Mouse (Mus musculus) MEL-GATA-1-ER (cell line): Measurements from ENCODE around the gene Elk1.

Experiments used
- DNase-seq: peaks from one replicate; pipeline ENCODE4 v3.0.0-alpha.2; 2012; ENCODE audit warnings: low read depth; ENCODE audit errors: extremely low read depth

The Elk1 gene

DNA sequence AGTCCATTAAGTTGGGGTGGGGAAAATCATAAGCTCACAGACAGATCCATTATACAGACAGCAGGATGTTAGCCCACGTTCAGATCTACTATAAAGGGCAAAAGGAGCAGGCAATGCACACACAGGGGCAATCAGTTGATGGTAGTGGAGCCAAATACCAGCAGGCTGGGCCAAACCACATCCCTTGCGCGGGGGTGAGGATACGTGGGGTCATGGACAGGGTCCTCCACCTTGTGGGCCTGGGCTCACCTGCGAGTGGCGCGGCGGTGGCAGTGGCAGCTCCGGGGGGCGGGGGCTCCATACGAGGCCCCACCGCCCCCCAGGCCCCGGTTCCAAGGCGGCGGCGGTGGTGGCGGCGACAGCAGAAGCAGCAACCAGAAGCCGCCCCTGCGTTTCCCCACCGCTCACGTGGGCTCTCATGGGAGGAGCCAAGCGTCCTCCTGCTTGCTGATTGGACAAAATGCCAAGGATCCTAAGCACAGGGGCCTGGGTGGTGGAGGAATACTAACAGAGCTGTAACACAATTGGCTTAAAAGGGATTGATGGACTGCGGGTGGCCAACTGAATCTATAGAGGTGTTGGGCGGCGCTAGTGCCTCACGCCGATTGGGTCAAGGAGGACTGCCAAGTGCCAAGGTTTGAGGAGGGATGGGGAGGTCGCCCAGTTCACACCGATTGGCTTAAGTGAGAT is at the start of gene Elk1:
TSS of gene Elk1 (minus strand) at position 418 of the 690 bp plus-strand sequence.
- peak; percentile 98 for DNase-seq

DNA sequence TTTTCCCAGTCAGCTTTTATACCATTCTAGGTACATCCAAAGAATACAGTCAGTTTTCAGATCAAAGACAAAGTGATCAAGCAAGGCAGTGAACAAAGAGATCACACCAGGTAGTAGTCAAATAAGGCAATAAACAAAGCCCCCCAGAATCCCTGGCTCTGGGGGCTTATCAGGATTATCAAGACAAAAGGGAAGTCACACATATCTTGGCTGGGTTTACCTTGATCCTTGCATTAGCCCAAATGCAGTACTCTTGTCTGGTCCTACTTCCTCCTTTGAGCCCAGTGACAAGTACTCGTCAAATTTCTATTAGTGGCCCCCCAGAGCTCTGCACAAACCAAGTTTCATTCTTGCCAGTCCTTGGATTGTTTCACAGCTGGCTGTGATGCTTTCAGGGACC is 30.5 kb upstream of the Elk1 start:
- DNase-seq: peak; percentile 29

DNA sequence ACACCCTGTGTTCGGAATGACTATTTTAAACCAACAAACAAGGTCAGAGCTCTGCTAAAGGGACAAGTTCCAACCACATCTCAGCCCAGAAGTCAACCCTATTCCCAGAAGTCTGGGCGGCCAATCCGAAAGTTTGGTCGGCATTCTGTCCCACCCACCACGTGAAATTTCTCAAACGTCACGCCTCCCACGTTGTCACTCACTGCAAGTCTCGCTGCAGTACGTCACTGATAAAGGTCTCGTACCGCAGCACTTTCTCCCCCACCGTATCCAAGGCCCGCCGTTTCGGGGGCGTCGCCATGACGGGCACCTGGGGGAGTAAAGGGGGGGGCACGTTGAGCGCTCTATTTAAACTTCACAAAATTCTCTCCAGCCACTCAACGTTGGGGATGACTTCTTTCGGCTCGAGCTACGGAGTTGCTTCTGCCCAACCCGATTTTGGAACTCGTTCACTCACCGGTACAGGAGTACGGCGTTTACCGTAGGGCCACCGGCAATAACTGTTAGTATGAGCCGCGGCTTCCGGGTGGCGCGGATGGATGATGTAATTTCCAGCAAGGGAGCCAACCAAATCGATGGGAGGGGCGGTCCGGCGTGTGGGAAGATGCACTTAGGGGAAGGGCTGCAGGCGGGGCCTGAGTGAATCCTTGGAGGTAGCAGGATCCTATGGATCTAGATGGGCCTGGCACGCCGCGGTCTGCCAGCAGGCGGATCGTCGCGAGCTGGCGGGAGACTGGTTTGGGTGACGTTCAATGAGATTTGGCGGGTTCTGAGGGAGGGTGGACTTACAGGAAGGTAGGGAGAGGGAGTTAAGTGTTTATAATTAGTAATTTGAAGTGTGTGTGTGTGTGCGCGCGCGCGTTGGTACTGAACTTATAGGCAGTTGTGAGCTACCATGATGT is 11.3 kb upstream of the Elk1 start, which contains the start of gene Uxt:
TSS of gene Uxt (minus strand) at position 541 of the 902 bp plus-strand sequence.
- DNase-seq: peak; percentile 93

DNA sequence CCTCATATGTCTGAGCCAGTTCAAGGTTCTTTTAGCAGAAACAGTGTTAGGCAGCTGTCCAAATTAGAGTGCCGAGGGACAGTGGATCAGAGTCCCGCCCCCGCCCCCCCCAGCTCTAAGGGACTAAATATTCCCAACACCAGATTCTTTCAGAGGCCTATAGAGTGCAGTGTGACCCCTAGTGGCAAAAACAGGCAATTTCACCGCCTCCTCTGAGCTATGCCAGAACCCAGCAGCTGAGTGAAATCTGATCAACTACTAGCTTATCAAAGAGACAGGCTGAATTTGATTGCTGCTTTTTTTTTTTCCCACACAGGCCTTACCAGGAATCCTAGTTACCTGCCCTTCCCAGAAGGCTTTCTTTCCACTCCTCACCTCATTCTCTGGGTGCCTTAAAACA is 4.4 kb downstream of the Elk1 start:
- DNase-seq: peak; percentile 16

DNA sequence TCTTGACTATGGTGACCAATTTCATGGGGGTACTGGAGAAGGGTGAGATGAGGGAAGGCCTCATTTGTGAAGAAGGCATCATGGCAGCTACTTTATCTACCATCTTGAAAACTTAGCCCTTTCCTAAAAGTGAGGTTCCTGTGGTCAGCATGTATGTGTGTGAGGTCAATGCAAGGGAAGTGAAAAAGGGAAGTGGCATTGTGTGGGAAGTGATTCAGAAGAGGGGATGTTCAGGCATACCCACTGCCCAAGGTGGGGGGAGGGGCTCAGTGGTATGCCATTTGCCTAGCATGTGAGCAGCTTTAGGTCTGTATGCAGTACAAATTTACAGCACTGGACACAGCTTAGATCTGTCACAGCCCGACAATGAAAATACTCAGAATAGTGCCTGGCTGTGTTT is 18.4 kb downstream of the Elk1 start:
- DNase-seq: no peak

DNA sequence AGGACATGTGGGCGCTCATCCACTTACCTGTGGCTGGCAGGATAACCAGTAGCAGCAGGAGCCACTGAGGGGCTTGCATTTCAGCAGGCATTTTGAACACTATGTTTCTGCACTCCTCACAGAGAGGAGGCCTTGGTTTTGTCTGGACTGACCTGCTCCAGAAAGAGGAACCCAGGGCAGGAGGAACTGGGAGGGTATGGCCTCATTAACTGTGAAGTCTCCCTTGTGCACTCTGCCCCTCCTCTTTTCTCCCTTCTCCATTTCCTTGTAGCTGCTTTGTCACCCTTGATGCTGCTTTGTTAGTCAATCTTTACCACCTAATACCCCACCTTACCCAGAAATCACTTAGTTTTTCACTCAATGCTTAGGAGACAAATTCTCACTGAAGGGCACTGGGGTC is 19.0 kb downstream of the Elk1 start, which contains the start of gene Cfp:
TSS of gene Cfp (minus strand) at position 192 of the 400 bp plus-strand sequence.
- DNase-seq: peak; percentile 65

DNA sequence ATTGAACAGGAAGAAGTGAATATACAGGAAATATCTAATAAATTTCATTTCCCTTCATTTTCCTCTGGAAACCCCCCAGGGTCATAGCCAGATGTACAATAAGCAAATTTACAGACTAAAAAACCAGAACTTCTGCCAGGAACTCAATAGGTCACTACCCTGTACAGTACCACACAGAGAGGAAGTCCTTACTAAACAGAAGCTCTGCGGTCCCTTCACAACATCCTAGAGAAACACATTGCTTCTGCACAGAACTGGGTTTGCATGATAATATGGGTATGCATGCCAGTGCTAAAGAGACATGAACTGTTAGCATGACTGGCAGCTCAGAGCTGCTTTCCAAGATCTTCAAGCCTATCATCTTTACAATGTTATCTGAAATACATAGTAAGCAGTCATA is 20.5 kb downstream of the Elk1 start:
- DNase-seq: no peak

DNA sequence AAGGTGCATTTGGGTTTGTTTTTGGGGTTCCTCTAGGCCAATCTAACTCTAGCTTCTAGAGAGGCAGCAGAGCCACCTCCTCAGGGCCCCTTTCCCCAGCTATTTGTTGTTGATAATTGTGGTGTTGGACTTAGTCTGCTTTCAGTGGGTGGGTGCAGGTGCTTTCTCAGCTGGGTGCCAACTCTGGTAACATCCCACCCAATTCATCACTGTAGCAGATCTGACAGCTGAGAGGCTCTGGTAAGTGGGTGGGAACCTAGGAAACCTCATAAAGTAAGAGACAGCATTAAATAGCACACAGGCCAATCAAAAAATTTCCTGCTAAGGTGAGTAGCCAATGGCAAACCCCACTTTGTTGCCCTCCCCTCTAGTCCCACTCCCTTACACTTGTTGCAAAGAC is 25.4 kb downstream of the Elk1 start:
- DNase-seq: no peak

DNA sequence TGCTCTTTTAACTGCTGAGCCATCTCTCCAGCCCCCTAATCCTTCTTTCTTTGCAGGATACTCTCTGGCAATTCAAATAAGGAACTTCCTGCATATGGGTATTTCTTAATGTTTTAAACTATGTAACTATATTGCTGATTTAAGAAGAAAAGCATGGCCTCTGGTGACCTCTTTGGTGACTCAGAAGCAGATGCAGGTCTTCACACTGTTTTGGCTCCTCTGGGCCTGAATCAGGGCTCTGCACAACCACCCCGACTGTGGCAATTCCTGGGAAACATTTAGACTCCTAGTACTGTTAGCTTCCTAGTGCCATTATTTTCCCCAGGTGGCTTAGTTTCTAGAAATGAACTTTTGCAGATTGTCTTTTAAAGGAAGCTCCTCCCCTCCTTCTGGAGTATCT is 26.9 kb downstream of the Elk1 start:
- DNase-seq: no peak

DNA sequence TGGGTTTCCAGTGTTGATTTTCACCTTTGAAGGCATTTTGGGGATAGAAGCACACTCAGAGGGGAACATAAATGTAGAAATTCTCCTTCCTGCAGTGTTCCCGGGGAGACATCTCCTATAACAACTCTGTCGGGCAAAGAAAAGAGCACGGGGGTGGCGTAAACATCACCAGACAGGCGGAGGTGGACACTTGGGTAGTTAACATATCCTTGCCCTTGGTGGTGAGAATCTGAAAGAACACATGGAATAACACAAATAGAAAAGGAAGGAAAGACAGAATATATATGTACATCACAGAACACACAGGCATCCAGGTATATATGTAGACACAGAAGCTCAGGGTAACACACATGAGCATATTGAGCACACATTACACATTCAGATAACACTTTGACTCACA is 29.0 kb downstream of the Elk1 start:
- no peak for DNase-seq

DNA sequence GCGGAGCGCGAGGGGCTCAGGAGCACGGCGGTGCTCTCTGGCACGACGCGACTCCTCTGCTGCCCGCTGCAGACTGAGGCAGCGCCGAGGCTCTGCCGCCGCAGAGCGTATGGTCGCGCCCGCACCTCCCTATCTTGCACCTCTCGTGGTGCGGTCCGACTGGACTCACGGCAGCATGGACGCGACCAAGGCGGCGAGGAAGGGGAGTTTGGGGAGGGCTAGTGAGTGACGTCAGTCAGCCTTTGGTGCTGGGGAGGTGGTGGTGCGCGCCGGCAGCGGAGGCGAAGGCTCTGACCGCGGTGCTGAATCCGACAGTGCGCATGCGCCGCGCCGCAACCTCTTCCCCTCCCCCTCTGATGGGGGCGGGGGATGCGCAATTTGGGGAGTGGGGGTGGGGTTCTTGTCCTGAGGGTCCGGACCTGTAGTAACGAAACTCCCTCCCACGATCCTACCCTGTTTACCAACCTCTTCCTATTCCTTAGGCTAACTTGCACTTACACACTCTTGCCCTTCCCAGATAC is 29.5 kb downstream of the Elk1 start, which contains the start of gene Syn1:
TSS of gene Syn1 (minus strand) at position 161 of the 521 bp plus-strand sequence.
- peak; percentile 39 for DNase-seq

DNA sequence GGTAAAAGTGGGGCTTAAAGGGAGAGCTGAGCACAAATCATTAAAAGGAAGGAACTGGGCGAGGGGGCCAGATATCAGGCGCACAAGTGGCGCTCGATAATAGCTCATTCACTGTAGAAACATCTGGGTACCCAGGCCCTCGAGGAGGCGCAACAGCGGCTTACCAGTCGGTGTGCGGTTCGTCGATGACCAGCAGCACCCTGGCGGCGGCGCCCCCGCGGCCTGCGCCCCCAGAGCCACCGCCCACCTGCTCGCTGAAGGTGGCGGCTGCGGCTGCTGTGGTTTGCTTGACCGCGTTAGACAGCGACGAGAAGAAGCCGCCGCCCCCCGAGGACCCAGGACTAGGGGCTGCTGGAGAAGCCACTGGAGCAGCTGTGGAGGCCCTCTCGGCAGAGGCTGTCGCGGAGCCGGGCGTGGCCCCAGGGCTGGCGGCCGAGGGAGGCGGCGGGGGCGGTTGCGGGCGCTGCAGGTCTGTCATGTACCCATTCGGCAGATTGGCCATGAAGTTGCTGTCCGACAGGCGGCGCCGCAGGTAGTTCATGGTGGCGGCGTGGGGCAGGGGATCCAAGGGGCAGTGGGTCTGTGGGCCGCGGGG is 30.1 kb downstream of the Elk1 start:
- DNase-seq: no peak

DNA sequence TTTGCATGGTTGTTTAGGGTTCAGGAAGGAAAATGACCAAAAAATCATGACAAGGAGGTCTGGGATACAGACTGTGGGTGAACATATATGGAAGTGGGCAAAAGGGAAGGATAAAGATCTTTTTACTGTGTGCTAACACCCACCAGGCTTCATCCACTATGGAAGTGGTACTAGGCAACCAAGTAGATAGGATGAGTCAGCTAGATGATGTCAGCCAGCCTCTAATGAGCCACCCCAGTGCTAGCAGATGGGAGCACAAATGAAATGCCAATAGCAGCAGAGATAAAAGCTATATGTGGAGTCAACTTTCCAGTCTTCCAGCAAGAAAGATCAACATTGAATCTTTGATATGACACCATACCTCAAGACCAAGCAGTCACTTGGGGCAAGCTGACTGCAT is 35.3 kb downstream of the Elk1 start:
- no peak for DNase-seq

DNA sequence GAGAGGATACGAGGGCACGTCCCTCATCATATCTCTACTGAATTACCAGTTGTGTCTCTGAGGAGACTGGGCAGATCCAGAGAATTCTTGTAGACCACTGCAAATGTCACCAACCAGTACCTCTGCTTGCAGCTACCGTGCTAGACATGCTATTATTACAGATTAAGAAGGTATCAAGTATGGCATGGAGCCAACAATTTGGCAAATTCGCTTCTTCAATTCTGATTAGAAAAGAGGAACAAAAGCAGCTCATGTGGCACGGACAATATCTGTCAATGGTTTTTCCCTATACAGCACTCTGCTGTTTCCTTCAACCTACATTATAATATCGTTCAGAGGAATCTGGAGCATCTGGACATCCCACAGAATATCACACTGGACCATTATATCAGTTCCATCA is 36.7 kb downstream of the Elk1 start:
- DNase-seq: peak; percentile 61

DNA sequence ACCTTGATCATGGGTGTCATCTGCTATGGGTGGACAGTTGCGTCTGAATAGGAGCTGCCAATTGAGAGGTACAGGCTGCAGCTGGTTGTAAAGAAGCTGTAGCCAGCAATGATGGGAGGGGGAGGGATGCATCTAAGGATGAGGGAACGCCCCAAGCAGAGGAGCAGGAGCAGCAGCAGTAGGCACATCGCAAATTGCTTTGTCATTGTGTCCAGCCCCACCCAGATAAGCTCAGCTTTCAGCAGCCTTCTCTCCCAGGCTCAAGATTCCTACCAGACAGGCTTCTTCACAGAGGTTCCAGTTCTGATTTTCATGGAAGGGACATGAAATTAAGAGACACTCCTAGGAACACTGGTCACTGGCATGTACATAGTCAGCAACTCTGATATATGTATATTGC is 40.3 kb downstream of the Elk1 start:
- DNase-seq: peak; percentile 68
